Mouse (Mus musculus): ENCODE measurements around the gene Rtl8a. TPM values are rescaled to one million over a fixed set of nuclear protein-coding genes. Genes with fewer than 3 reads are reported as not detected.
"Not testable (repeated sequence)": the region's sequence is repeated elsewhere in the genome, so short reads cannot be mapped to it uniquely, and the experiment has no call there.

Gene Rtl8a
- polyA plus RNA-seq (2015; fragmentation: Nextera tagmentation; extraction: Ambion mirVana): 6.5 and 6.6 TPM in 2 replicates

GRCm38 (mm10) chrX:53642980-53643961 lies at the start of gene Rtl8a:
Gene Rtl8a, minus strand, starts transcription at chrX:53643682.
- H3K9ac ChIP-seq; H3K9me3 ChIP-seq (replicated peaks); H3K4me1 ChIP-seq (replicated peaks); H3K27ac ChIP-seq; H3K27me3 ChIP-seq; H3K36me3 ChIP-seq: not testable (repeated sequence)
- peak within 1 kb of the TSS; percentile 44 for H3K4me2 ChIP-seq
- peak; percentile 69 for ATAC-seq (ENCODE audit: low read depth)
- 7% methylated on average over 11 of the region's 50 CpGs for WGBS (ENCODE audit: insufficient replicate concordance)
- peak; percentile 36 for DNase-seq
- peak within 1 kb of the TSS; percentile 32 for H3K4me3 ChIP-seq (replicated peaks)

GRCm38 (mm10) chrX:53693141-53693540 lies 49.7 kb upstream of the Rtl8a start:
- H3K4me3 ChIP-seq (replicated peaks): no peak overlapping the region
- H3K4me1 ChIP-seq (replicated peaks): no peaks in the 10 kb centered on the region
- no peaks in the 10 kb centered on the region for H3K36me3 ChIP-seq
- no peak overlapping the region for H3K27ac ChIP-seq
- ATAC-seq (ENCODE audit: low read depth) (no peak), DNase-seq (no peak)
- 46% methylated on average over 2 of the region's 2 CpGs for WGBS (ENCODE audit: insufficient replicate concordance)
- no peaks in the 10 kb centered on the region for H3K9me3 ChIP-seq (replicated peaks)
- H3K27me3 ChIP-seq: no peaks in the 10 kb centered on the region
- no peak overlapping the region for H3K9ac ChIP-seq
- H3K4me2 ChIP-seq: no peak overlapping the region

- ATAC-seq (ENCODE audit: low read depth) (no peak), DNase-seq (no peak)
- H3K4me2 ChIP-seq: no peak overlapping the region
- H3K27ac ChIP-seq: no peak overlapping the region
- H3K9ac ChIP-seq: no peak overlapping the region
- H3K27me3 ChIP-seq: no peaks in the 10 kb centered on the region
- H3K4me3 ChIP-seq (replicated peaks): no peak overlapping the region
- H3K4me1 ChIP-seq (replicated peaks): no peaks in the 10 kb centered on the region
- H3K36me3 ChIP-seq: no peaks in the 10 kb centered on the region
- no peaks in the 10 kb centered on the region for H3K9me3 ChIP-seq (replicated peaks)
- 17% methylated on average over 2 of the region's 2 CpGs for WGBS (ENCODE audit: insufficient replicate concordance)
Observed at GRCm38 (mm10) chrX:53692065-53692464, 48.6 kb upstream of the Rtl8a start.

GRCm38 (mm10) chrX:53684676-53685075 lies 41.2 kb upstream of the Rtl8a start:
- WGBS (ENCODE audit: insufficient replicate concordance): 44% methylated on average over 2 of the region's 4 CpGs
- H3K27ac ChIP-seq; H3K9ac ChIP-seq; H3K4me1 ChIP-seq (replicated peaks); ATAC-seq (ENCODE audit: low read depth); DNase-seq; H3K4me2 ChIP-seq; H3K9me3 ChIP-seq (replicated peaks); H3K27me3 ChIP-seq; H3K4me3 ChIP-seq (replicated peaks); H3K36me3 ChIP-seq: not testable (repeated sequence)

GRCm38 (mm10) chrX:53682650-53683049 lies 39.2 kb upstream of the Rtl8a start:
- H3K9me3 ChIP-seq (replicated peaks); H3K36me3 ChIP-seq; H3K4me3 ChIP-seq (replicated peaks); DNase-seq; H3K4me1 ChIP-seq (replicated peaks); H3K9ac ChIP-seq; H3K27me3 ChIP-seq; H3K4me2 ChIP-seq; H3K27ac ChIP-seq; ATAC-seq (ENCODE audit: low read depth): not testable (repeated sequence)
- 50% methylated on average over 1 of the region's 3 CpGs for WGBS (ENCODE audit: insufficient replicate concordance)

GRCm38 (mm10) chrX:53676943-53677342 lies 33.5 kb upstream of the Rtl8a start:
- ATAC-seq (ENCODE audit: low read depth); H3K27me3 ChIP-seq; H3K9me3 ChIP-seq (replicated peaks); H3K36me3 ChIP-seq; H3K4me1 ChIP-seq (replicated peaks); H3K27ac ChIP-seq; H3K4me3 ChIP-seq (replicated peaks); H3K9ac ChIP-seq; H3K4me2 ChIP-seq: not testable (repeated sequence)
- peak; percentile 2 for DNase-seq
- WGBS (ENCODE audit: insufficient replicate concordance): 25% methylated on average over 2 of the region's 2 CpGs

- Histone ChIP-seq H3K4me3 (replicated peaks) (peak overlapping the region; percentile 31), H3K4me2 (peak overlapping the region; percentile 39)
- not testable (repeated sequence) for H3K4me1 ChIP-seq (replicated peaks); H3K9me3 ChIP-seq (replicated peaks); H3K9ac ChIP-seq; ATAC-seq (ENCODE audit: low read depth); H3K36me3 ChIP-seq; H3K27ac ChIP-seq; H3K27me3 ChIP-seq; DNase-seq
- WGBS (ENCODE audit: insufficient replicate concordance): 18% methylated on average over 4 of the region's 4 CpGs
Observed at GRCm38 (mm10) chrX:53670696-53671095, 27.2 kb upstream of the Rtl8a start.

GRCm38 (mm10) chrX:53670294-53670693 lies 26.8 kb upstream of the Rtl8a start, which contains the start of gene Rtl8b:
Gene Rtl8b, minus strand, starts transcription at chrX:53670408.
- Histone ChIP-seq H3K4me3 (replicated peaks) (peak within 1 kb of the TSS; percentile 31), H3K27ac (no peak within 1 kb of the TSS), H3K9me3 (replicated peaks) (no peaks in the 10 kb centered on the region), H3K4me1 (replicated peaks) (no peaks in the 10 kb centered on the region), H3K36me3 (no peaks in the 10 kb centered on the region), H3K9ac (no peak within 1 kb of the TSS), H3K4me2 (peak within 1 kb of the TSS; percentile 39), H3K27me3 (no peaks in the 10 kb centered on the region)
- peak; percentile 81 for ATAC-seq (ENCODE audit: low read depth)
- DNase-seq: peak; percentile 28
- WGBS (ENCODE audit: insufficient replicate concordance): 12% methylated on average over 12 of the region's 15 CpGs

GRCm38 (mm10) chrX:53669557-53670270 lies 26.2 kb upstream of the Rtl8a start:
- not testable (repeated sequence) for H3K4me1 ChIP-seq (replicated peaks); H3K9me3 ChIP-seq (replicated peaks); H3K27ac ChIP-seq; H3K36me3 ChIP-seq; H3K27me3 ChIP-seq; DNase-seq; H3K9ac ChIP-seq
- no CpG with 5 or more reads among the region's 36 CpGs for WGBS (ENCODE audit: insufficient replicate concordance)
- H3K4me3 ChIP-seq (replicated peaks): peak overlapping the region; percentile 31
- peak overlapping the region; percentile 39; the same call in 1 of the 2 replicates for H3K4me2 ChIP-seq
- peak; percentile 47 for ATAC-seq (ENCODE audit: low read depth)

GRCm38 (mm10) chrX:53652917-53653316 lies 9.4 kb upstream of the Rtl8a start:
- not testable (repeated sequence) for H3K27me3 ChIP-seq; H3K4me2 ChIP-seq; H3K9me3 ChIP-seq (replicated peaks); H3K36me3 ChIP-seq; H3K4me3 ChIP-seq (replicated peaks); H3K27ac ChIP-seq; ATAC-seq (ENCODE audit: low read depth); DNase-seq; H3K9ac ChIP-seq; H3K4me1 ChIP-seq (replicated peaks)
- WGBS (ENCODE audit: insufficient replicate concordance): 48% methylated on average over 4 of the region's 4 CpGs

- DNase-seq: no peak
Observed at GRCm38 (mm10) chrX:53645885-53646284, 2.4 kb upstream of the Rtl8a start.

More at GRCm38 (mm10) chrX:53645885-53646284, 2.4 kb upstream of the Rtl8a start:
- WGBS (ENCODE audit: insufficient replicate concordance): 67% methylated on average over 6 of the region's 6 CpGs
- no peak for ATAC-seq (ENCODE audit: low read depth)
- Histone ChIP-seq H3K27ac (no peak overlapping the region), H3K9ac (no peak overlapping the region), H3K36me3 (no peaks in the 10 kb centered on the region), H3K27me3 (no peaks in the 10 kb centered on the region), H3K9me3 (replicated peaks) (no peaks in the 10 kb centered on the region), H3K4me3 (replicated peaks) (no peak overlapping the region), H3K4me2 (no peak overlapping the region), H3K4me1 (replicated peaks) (no peaks in the 10 kb centered on the region)

All from liver, embryonic 13.5 days (tissue).